19 mouse cellular contexts compared by ENCODE assay signal in genomic region chr2:104267049-104267448, GRCm38 (mm10).
DNase-seq lines count a peak whose midpoint lies in the region; ATAC-seq and TF ChIP-seq lines count a peak whose summit lies in the region.
"Had no signal": no experiment of that assay in that cellular context is flagged by ENCODE, and none has a peak within 500 bp of the region (broad histone marks: within the 10 kb centered on the region; RNA-seq: fewer than 3 reads in every experiment).

No protein-coding gene starts in this region.

- H3K9ac ChIP-seq in kidney, embryonic 16.5 days (replicated peaks; ENCODE audit: low read length): no peak overlapping the region
- no peak overlapping the region for H3K9ac ChIP-seq in neural tube, embryonic 15.5 days (replicated peaks)
- H3K9ac ChIP-seq: lung, embryonic 14.5 days; midbrain, embryonic 15.5 days had no signal

- TF ChIP-seq POLR2A in thymus, adult 2 months (IDR thresholded peaks at IDR 0.05; ENCODE audit: control insufficient read depth, extremely low read depth, insufficient read depth, low read length, poor library complexity): no peak

- no peak overlapping the region for H3K27ac ChIP-seq in kidney, embryonic 16.5 days (ENCODE audit: low read length)
- H3K27ac ChIP-seq in neural tube, embryonic 15.5 days (replicated peaks): peak overlapping the region; percentile 15; the same call in 1 of the 2 replicates
- no peak overlapping the region for H3K27ac ChIP-seq in thymus, adult 2 months (ENCODE audit: control insufficient read depth, insufficient read depth, low read length)
- H3K27ac ChIP-seq: midbrain, embryonic 15.5 days had no signal

- no peaks in the 10 kb centered on the region for H3K27me3 ChIP-seq in kidney, embryonic 16.5 days (ENCODE audit: insufficient read depth, low read length)
- H3K27me3 ChIP-seq in neural tube, embryonic 15.5 days (replicated peaks): no peaks in the 10 kb centered on the region
- H3K27me3 ChIP-seq in thymus, adult 2 months (ENCODE audit: control insufficient read depth, insufficient read depth, low read length): no peaks in the 10 kb centered on the region
- H3K27me3 ChIP-seq: midbrain, embryonic 15.5 days had no signal

- no peak overlapping the region for H3K4me3 ChIP-seq in kidney, embryonic 16.5 days (ENCODE audit: low read length)
- H3K4me3 ChIP-seq in neural tube, embryonic 15.5 days (replicated peaks): no peak overlapping the region
- no peak overlapping the region for H3K4me3 ChIP-seq in thymus, adult 2 months (ENCODE audit: control insufficient read depth, insufficient read depth, low read length)
- H3K4me3 ChIP-seq: midbrain, embryonic 15.5 days had no signal

- no peak for TF ChIP-seq CTCF in thymus, adult 2 months (IDR thresholded peaks at IDR 0.05; ENCODE audit: borderline replicate concordance, control insufficient read depth, extremely low read depth, insufficient read depth, low read length, poor library complexity)

- 12% methylated on average over 4 of the region's 4 CpGs for WGBS in kidney, embryonic 16.5 days
- WGBS in neural tube, embryonic 15.5 days: 13% methylated on average over 4 of the region's 4 CpGs
- 51% methylated on average over 4 of the region's 4 CpGs for WGBS in thymus, adult 2 months

- no peak for DNase-seq in frontal cortex, postnatal 25 days (ENCODE audit: low spot score in 2 of 2)
- no peak for DNase-seq in kidney, postnatal 36 days
- peak; percentile 43 for DNase-seq in forelimb bud, embryonic 11.5 days (ENCODE audit: low read depth, low spot score)
- no peak for DNase-seq in thymus, adult 2 months
- DNase-seq: B cell, adult 2 months; cerebellum, adult 11 months; cerebellum, postnatal 36 days; heart, adult 11 months; lung, embryonic 14.5 days; right cerebral cortex, adult 18-20 months; thymus, postnatal 25 days had no signal

- no peak overlapping the region for H3K4me2 ChIP-seq in kidney, embryonic 16.5 days (replicated peaks; ENCODE audit: low read depth, low read length)
- H3K4me2 ChIP-seq in neural tube, embryonic 15.5 days: no peak overlapping the region
- H3K4me2 ChIP-seq: liver, embryonic 11.5 days; lung, embryonic 14.5 days; midbrain, embryonic 15.5 days had no signal

- ATAC-seq in frontal cortex, adult (ENCODE audit: low TSS enrichment): peak; percentile 26; the same call in 1 of the 2 replicates
- peak; percentile 82 for ATAC-seq in kidney, embryonic 16.5 days (ENCODE audit: low FRiP score, low TSS enrichment)
- ATAC-seq in neural tube, embryonic 15.5 days (ENCODE audit: low FRiP score): peak; percentile 46; the same call in 1 of the 2 replicates
- ATAC-seq: forebrain, embryonic 14.5 days; inflammation-experienced regulatory T-cells, adult 6 months; midbrain, embryonic 15.5 days; Patski had no signal

- H3K4me1 ChIP-seq in kidney, embryonic 16.5 days (ENCODE audit: insufficient read depth, low read length): peaks cover 6% of the 10 kb centered on the region; the same call in 1 of the 2 replicates
- H3K4me1 ChIP-seq in neural tube, embryonic 15.5 days: peaks cover 15% of the 10 kb centered on the region
- H3K4me1 ChIP-seq in thymus, adult 2 months (replicated peaks; ENCODE audit: control insufficient read depth, insufficient read depth, low read length): no peaks in the 10 kb centered on the region
- H3K4me1 ChIP-seq: midbrain, embryonic 15.5 days had no signal

- H3K9me3 ChIP-seq in kidney, embryonic 16.5 days (ENCODE audit: low read length): no peaks in the 10 kb centered on the region
- no peaks in the 10 kb centered on the region for H3K9me3 ChIP-seq in neural tube, embryonic 15.5 days (replicated peaks)
- H3K9me3 ChIP-seq: midbrain, embryonic 15.5 days had no signal

- H3K36me3 ChIP-seq in kidney, embryonic 16.5 days (ENCODE audit: insufficient read depth, low read length): no peaks in the 10 kb centered on the region
- no peaks in the 10 kb centered on the region for H3K36me3 ChIP-seq in neural tube, embryonic 15.5 days
- no peaks in the 10 kb centered on the region for H3K36me3 ChIP-seq in thymus, adult 2 months (ENCODE audit: control insufficient read depth, insufficient read depth, low read length)
- H3K36me3 ChIP-seq: midbrain, embryonic 15.5 days had no signal

Comparison
In these comparisons a context has a peak if more than half of its experiments do, and no peak if none do; other contexts are left out.
1. ATAC-seq: peak in every context shown above with its lines; median percentile 82 in kidney, embryonic 16.5 days; 46 in neural tube, embryonic 15.5 days; 26 in frontal cortex, adult.